Mouse (Mus musculus) neural tube, postnatal 0 days (tissue): ENCODE data around the gene Pla2g4a. TPM values are rescaled to one million over a fixed set of nuclear protein-coding genes. Genes with fewer than 3 reads are reported as not detected.

Experiments used
- polyA plus RNA-seq: library from polyadenylated mRNA; unstranded; fragments of >200 nt; fragmentation: Nextera tagmentation; extraction: Ambion mirVana; gene quantifications from 2 replicates; pipeline ENCODE4 v1.2.1, GENCODE M21; 2015

The Pla2g4a gene
- 2.0 and 2.3 TPM in 2 replicates for polyA plus RNA-seq

DNA sequence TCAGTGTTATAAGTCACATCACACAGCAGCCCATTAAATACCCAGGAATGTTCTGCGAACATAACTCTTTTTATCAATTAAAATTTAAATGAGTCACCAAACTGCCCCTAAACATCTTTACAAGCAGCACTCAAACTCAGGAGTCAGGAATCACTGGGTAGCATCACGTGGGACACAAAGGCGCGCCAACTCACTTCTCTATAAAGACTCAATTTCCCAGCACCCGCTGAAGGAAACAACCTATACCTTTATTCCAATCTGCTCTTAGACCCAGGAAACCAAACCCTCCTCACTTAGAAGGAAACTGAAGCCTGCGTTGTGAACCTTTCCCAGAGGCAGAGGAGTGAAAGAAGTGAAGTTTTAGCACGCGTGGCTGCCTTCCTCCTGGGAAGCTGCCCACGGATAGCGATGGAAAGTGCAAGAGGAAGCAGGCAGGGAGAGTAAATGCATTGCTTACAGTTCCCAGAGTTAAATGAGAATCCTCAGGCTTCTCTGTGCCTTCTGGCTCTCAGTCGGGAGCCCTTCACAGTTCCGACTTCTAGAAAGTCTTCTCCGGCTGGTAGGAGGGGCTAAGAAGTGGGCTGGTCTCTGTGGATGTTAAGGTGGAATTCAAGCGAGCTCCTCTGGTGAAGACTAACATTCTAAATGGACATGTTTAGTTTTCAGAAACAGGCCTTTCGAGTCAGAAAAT lies at the start of gene Pla2g4a:
Pla2g4a (minus strand) TSS at position 557 of the 691 bp plus-strand sequence.

Other genes starting within 250 kb of the Pla2g4a start
- 0.18 and 0.34 TPM in 2 replicates for gene Ptgs2, start 138.7 kb upstream of the Pla2g4a start, polyA plus RNA-seq